Mouse (Mus musculus) stomach, embryonic 16.5 days (tissue): ENCODE measurements around the gene Plcg2. TPM values are rescaled to one million over a fixed set of nuclear protein-coding genes. Genes with fewer than 3 reads are reported as not detected.

Experiments
- ATAC-seq: fragments of 200-750 bp; cut with Nextera tagmentation; 2 replicates; pipeline ENCODE4 v1.8.0; 2017; ENCODE audit warnings: moderate number of reproducible peaks, moderate TSS enrichment; ENCODE audit not compliant: insufficient read depth, low FRiP score
- H3K27ac ChIP-seq: fragments of 300-500 bp; sonication (generic); 2 replicates; pipeline ENCODE4 v1.5.1; 2014; ENCODE audit warnings: low read length
- H3K27me3 ChIP-seq: fragments of 300-500 bp; sonication (generic); 2 replicates; pipeline ENCODE4 v1.6.1; 2014; ENCODE audit warnings: low read length, control low read depth, mixed read lengths; ENCODE audit not compliant: control insufficient read depth, insufficient read depth
- H3K36me3 ChIP-seq: fragments of 300-500 bp; sonication (generic); 2 replicates; pipeline ENCODE4 v1.6.1; 2014; ENCODE audit warnings: low read length; ENCODE audit not compliant: control insufficient read depth, insufficient read depth
- H3K4me1 ChIP-seq: fragments of 300-500 bp; sonication (generic); 2 replicates; pipeline ENCODE4 v1.6.1; 2014; ENCODE audit warnings: low read length, control low read depth, mixed read lengths; ENCODE audit not compliant: control insufficient read depth, insufficient read depth
- H3K4me2 ChIP-seq: fragments of 300-500 bp; sonication (generic); 2 replicates; pipeline ENCODE4 v1.6.1; 2014; ENCODE audit warnings: low read depth, low read length, mixed read lengths
- H3K4me3 ChIP-seq: fragments of 300-500 bp; sonication (generic); replicated peaks from 2 replicates; pipeline ENCODE4 v1.5.1; 2014; ENCODE audit warnings: mild to moderate bottlenecking, low read length
- H3K9ac ChIP-seq: fragments of 300-500 bp; sonication (generic); 2 replicates; pipeline ENCODE4 v1.6.1; 2014; ENCODE audit warnings: low read length
- H3K9me3 ChIP-seq: fragments of 300-500 bp; sonication (generic); replicated peaks from 2 replicates; pipeline ENCODE4 v1.6.1; 2016; ENCODE audit warnings: low read length, control low read depth; ENCODE audit not compliant: control insufficient read depth
- WGBS: fragments of 180-500 bp; shearing (Covaris S2); extraction: QIAGEN DNeasy Blood & Tissue Kit; methylation state at CpG from one replicate; pipeline ENCODE4 v1.1.7; 2014; 5-methylcytosine and 5-hydroxymethylcytosine counted together
- polyA plus RNA-seq: library from polyadenylated mRNA; unstranded; fragments of >200 nt; fragmentation: Nextera tagmentation; extraction: Ambion mirVana; gene quantifications from 2 replicates; pipeline ENCODE4 v1.2.1, GENCODE M21; 2015

Gene Plcg2
- polyA plus RNA-seq, 1 experiment from 2014 or later, result 5.2 TPM

DNA sequence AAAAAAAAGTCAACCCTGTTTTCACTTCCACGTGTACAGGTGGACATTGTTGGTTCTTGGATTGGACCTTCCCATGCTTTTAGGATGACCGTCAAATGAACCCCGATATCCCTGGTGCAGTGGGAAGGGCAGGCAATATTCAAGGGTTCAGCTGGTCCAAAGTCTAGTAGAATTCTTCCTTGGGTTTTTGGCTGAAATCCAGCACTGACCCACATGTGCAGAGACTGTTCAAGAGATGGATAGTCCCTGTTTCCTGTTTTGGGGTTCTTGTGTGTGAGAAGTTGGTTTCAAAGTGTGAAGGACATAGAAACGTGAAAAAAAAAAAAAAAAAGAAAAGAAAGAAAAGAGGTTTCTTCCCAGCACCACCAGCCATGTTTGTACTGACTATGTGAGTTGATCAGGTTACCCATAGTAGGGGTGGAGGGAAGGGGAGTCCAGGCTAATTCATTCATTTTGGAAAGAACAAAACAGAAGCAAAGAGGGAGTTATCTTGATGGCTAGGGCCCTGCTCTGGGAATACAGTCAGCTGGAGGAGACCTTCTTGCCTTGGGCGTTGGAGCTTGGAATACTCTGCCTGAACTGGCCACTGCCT lies 2.2 kb downstream of the Plcg2 start:
- Histone ChIP-seq H3K27ac (no peak overlapping the region), H3K4me1 (peaks cover 6% of the 10 kb centered on the region; the same call in 1 of the 2 replicates), H3K27me3 (peaks cover 16% of the 10 kb centered on the region), H3K4me3 (no peak overlapping the region), H3K4me2 (no peak overlapping the region), H3K9me3 (no peaks in the 10 kb centered on the region), H3K36me3 (no peaks in the 10 kb centered on the region), H3K9ac (no peak overlapping the region)
- WGBS, result 68% methylated on average over 5 of the region's 5 CpGs
- ATAC-seq, result no peak

DNA sequence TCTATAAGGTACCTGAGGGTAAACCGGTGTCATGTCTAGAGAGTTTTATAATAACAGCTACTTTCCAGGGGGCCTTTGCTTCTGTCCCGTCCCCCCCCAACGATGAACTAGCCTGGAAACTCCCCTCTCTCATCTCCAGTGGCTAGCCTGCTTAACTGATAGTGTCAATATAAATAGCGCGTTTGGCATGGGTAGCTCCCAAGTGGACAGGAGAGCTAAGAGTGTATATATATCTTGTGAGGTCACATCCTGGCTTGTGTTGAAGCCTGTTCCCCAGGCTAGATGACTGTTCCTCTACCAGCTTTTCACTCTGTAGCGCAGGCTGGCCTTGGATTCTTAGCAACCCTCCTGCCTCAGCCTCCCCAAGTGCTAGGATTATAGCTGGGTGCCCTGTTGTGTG lies 3.2 kb downstream of the Plcg2 start:
- Histone ChIP-seq H3K27ac (no peak overlapping the region), H3K4me3 (no peak overlapping the region), H3K36me3 (no peaks in the 10 kb centered on the region), H3K9ac (no peak overlapping the region), H3K9me3 (no peaks in the 10 kb centered on the region), H3K4me2 (no peak overlapping the region), H3K4me1 (peaks cover 6% of the 10 kb centered on the region; the same call in 1 of the 2 replicates), H3K27me3 (peaks cover 16% of the 10 kb centered on the region)
- WGBS, result 86% methylated on average over 6 of the region's 6 CpGs
- ATAC-seq, result no peak

DNA sequence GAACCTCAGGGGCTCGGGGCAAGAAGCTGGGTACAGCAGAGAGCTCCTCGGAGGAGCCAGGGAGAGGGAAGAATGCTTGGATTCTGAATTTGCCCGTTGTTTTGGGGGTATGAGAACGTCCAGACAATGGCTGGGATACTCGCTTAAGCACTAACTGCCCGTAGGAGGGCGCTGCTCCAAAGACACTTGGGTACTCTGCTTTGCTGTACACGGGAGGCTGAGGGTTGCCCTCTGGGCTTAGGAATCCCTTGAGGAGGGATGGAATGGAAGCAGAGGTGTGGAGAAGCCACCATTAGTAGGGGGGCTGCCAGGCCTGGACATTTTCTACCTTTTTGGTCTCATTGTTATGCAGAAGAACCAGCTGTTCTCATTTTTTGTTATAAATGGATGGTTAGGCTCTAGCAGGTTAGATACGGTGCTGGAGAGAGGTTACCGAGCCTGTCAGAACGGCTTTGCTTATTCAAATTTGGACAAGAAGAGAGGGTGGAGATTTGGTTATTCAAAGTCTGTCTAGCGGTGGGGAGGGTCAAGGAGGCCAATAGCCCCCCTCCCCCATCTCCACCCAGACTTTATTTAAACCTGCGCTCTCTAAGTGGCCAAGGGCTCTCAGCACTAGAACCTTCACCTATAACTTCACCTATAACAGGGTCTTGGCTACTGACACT lies 5.4 kb downstream of the Plcg2 start:
- no peak for ATAC-seq
- Histone ChIP-seq H3K4me3 (no peak overlapping the region), H3K9me3 (no peaks in the 10 kb centered on the region), H3K4me2 (no peak overlapping the region), H3K9ac (no peak overlapping the region), H3K36me3 (no peaks in the 10 kb centered on the region), H3K27ac (no peak overlapping the region), H3K4me1 (peaks cover 6% of the 10 kb centered on the region; the same call in 1 of the 2 replicates), H3K27me3 (peaks cover 9% of the 10 kb centered on the region)
- 62% methylated on average over 13 of the region's 13 CpGs for WGBS

DNA sequence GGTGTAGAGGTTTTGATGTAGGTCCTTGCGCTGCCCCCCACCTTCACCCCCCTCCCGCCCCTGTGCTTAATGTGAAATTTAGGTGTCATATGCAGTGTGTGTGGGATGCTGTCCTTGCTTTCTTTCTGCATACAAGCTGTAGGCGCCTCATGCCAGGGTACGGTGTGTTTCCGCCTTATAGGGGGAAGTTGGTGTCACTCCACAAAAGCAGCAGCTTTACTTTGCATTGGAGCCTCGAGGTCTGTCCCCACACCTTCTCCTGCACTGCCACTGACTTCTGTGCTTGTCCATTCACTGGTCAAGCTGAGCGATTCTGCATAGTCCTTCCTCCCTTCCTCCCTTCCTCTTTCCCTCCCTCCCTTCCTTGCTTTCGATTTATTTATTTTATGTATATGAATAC lies 9.6 kb downstream of the Plcg2 start:
- no peaks in the 10 kb centered on the region for H3K36me3 ChIP-seq
- H3K4me2 ChIP-seq, result no peak overlapping the region
- no peaks in the 10 kb centered on the region for H3K9me3 ChIP-seq
- H3K27me3 ChIP-seq, result no peaks in the 10 kb centered on the region
- no peak overlapping the region for H3K4me3 ChIP-seq
- no peak overlapping the region for H3K27ac ChIP-seq
- 84% methylated on average over 8 of the region's 8 CpGs for WGBS
- no peaks in the 10 kb centered on the region for H3K4me1 ChIP-seq
- no peak overlapping the region for H3K9ac ChIP-seq
- ATAC-seq, result no peak

DNA sequence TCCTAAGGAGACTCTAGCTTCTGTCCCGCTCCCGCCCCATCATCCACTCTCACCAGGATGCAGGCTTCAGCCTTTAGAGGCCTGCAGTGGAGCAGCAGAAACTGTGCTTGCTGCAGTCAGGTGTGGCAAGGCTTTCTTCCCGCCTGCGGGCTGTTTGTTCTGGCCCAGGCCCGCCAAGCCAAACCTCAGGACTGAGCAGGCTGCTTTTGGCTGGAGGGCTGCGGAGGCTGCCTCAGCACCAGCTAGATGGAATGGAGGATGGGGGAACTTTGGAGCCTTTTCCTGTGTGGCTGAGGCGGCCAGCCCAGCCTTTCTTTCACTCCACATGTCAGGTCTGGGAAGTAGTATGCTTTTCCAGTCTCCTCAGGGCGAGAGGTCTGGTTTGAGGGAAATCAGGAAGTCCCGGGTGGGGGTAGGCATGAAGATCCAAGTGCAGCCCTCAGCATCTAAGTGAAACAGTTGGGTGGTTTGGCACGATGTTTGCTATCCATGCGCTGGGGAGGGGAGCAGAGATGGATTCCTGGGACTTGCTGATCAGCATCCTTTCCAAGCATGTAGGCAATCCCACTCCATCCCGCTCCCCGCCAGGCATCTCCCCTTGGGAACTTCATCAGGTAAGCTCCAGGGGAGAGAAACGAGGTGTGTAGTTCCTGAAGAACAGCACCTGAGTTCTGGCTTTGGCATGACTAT lies 18.9 kb downstream of the Plcg2 start:
- H3K9me3 ChIP-seq, result no peaks in the 10 kb centered on the region
- no peak overlapping the region for H3K9ac ChIP-seq
- H3K36me3 ChIP-seq, result no peaks in the 10 kb centered on the region
- H3K4me1 ChIP-seq, result peaks cover 5% of the 10 kb centered on the region; the same call in 1 of the 2 replicates
- 60% methylated on average over 14 of the region's 14 CpGs for WGBS
- no peak overlapping the region for H3K27ac ChIP-seq
- H3K4me2 ChIP-seq, result no peak overlapping the region
- no peak for ATAC-seq
- H3K27me3 ChIP-seq, result no peaks in the 10 kb centered on the region
- H3K4me3 ChIP-seq, result no peak overlapping the region

DNA sequence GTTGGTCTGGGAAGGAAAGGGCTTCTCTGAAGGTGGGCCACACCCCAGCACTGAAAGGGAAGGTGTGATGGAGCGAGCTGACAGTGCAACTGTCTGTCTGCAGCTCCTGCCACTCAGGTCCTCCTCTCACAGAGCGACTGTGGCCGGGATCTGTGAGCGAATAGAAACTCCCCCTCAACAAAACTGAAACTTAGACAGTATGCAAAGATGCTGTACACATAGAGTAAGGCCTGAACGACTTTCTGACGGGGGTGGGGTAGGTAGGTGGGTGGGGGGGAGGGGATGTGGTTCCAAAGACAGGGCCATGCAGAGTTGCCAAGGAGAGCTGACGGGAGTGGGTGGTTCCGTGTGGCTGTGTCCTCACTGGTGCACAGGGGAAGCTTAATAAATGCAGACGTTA lies 19.8 kb downstream of the Plcg2 start:
- ATAC-seq, result no peak
- 78% methylated on average over 9 of the region's 9 CpGs for WGBS

DNA sequence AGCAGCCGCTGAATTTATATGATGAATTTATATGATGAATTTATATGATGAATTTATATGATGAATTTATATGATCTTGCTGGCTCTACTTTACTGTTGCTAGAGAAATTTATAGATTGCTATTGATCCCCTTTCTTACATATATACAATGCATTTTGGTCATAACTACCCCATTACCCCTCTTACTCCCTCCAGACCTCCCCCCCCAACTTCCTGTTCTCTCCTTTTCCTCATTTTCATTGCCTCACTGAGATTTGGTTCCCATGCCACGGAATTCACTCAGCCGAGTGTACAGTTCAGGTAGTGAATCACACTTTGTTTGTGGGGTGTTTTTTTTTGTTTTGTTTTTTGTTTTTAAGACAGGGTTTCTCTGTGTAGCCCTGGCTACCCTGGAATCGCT lies 20.8 kb downstream of the Plcg2 start:
- H3K4me3 ChIP-seq, result no peak overlapping the region
- 81% methylated on average over 4 of the region's 4 CpGs for WGBS

More for the DNA sequence above, 19.8 kb downstream of the Plcg2 start:
- Histone ChIP-seq H3K4me3 (no peak overlapping the region), H3K27me3 (no peaks in the 10 kb centered on the region), H3K27ac (no peak overlapping the region), H3K9me3 (no peaks in the 10 kb centered on the region), H3K36me3 (no peaks in the 10 kb centered on the region), H3K9ac (no peak overlapping the region), H3K4me1 (peaks cover 5% of the 10 kb centered on the region; the same call in 1 of the 2 replicates), H3K4me2 (no peak overlapping the region)

DNA sequence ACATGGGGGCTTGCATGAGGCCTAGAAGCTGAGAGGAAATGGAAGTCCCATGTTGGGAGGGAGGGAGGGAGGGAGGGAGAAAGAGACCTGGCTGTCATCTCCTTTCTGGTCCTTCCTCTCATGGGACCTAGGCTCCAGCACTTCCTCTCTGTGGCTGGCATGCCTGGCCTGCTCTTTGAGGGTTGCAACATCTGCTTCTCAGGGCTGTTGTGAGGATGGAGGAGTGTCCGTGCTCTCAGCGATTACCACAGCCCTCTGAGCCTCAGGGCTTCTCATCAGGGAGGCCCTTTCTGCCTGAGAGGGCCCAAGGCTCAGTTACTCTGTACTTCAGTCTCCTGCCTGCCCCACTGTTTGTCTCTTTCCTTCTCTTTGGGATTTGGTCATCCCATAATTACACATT lies 28.1 kb downstream of the Plcg2 start:
- Histone ChIP-seq H3K9ac (no peak overlapping the region), H3K9me3 (no peaks in the 10 kb centered on the region)
- no peak for ATAC-seq

More for the DNA sequence above, 20.8 kb downstream of the Plcg2 start:
- no peak overlapping the region for H3K9ac ChIP-seq
- no peak overlapping the region for H3K4me2 ChIP-seq
- H3K4me1 ChIP-seq, result peaks cover 5% of the 10 kb centered on the region; the same call in 1 of the 2 replicates
- H3K27ac ChIP-seq, result no peak overlapping the region
- no peaks in the 10 kb centered on the region for H3K27me3 ChIP-seq
- no peaks in the 10 kb centered on the region for H3K9me3 ChIP-seq
- ATAC-seq, result no peak
- no peaks in the 10 kb centered on the region for H3K36me3 ChIP-seq

DNA sequence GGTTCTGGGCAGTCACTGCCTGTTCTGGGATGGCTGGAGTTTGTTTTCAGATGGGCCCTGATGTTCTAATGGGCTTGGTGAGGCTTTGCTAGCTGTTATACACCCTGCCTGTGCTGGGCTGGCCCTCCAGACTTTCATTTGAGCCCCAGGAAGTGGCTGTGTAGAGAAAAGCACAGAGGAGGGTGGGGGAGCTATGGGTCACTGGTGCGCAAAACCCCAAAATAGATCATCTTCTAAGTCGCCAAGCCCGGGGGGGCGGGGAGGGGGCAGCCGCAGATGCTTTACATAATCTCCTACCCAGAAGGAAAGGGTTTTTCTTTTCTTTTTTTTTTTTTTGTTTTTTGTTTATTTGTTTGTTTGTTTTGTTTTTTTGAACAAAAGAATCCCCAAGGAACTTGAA lies 29.9 kb downstream of the Plcg2 start:
- no peak overlapping the region for H3K9ac ChIP-seq
- no peak for ATAC-seq
- H3K4me1 ChIP-seq, result no peaks in the 10 kb centered on the region
- no peaks in the 10 kb centered on the region for H3K9me3 ChIP-seq
- no peak overlapping the region for H3K27ac ChIP-seq
- H3K36me3 ChIP-seq, result no peaks in the 10 kb centered on the region
- H3K4me3 ChIP-seq, result no peak overlapping the region
- no peaks in the 10 kb centered on the region for H3K27me3 ChIP-seq
- H3K4me2 ChIP-seq, result no peak overlapping the region
- 72% methylated on average over 5 of the region's 5 CpGs for WGBS

More for the DNA sequence above, 28.1 kb downstream of the Plcg2 start:
- Histone ChIP-seq H3K36me3 (no peaks in the 10 kb centered on the region), H3K4me1 (no peaks in the 10 kb centered on the region), H3K27ac (no peak overlapping the region), H3K4me3 (no peak overlapping the region), H3K4me2 (no peak overlapping the region), H3K27me3 (no peaks in the 10 kb centered on the region)
- WGBS, result 63% methylated on average over 2 of the region's 2 CpGs
